Mouse (Mus musculus) hindbrain, embryonic 10.5 days (tissue): ENCODE data around the gene Satb2. TPM values are rescaled to one million over a fixed set of nuclear protein-coding genes. Genes with fewer than 3 reads are reported as not detected.
A peak's percentile ranks its signal among the peaks of the same experiment; 100 is the strongest.

ENCODE experiments used
- DNase-seq: peaks from one replicate; pipeline ENCODE4 v3.0.0-alpha.2; 2017; ENCODE audit warnings: low spot score
- H3K27ac ChIP-seq: fragments of 300-500 bp; sonication (generic); 2 replicates; pipeline ENCODE4 v1.5.1; 2016; ENCODE audit warnings: mild to moderate bottlenecking, moderate library complexity
- H3K27me3 ChIP-seq: fragments of 300-500 bp; sonication (generic); 2 replicates; pipeline ENCODE4 v1.6.1; 2016; ENCODE audit warnings: mild to moderate bottlenecking; ENCODE audit not compliant: poor library complexity, insufficient read depth, severe bottlenecking
- H3K36me3 ChIP-seq: fragments of 300-500 bp; sonication (generic); 2 replicates; pipeline ENCODE4 v1.6.1; 2016; ENCODE audit warnings: mild to moderate bottlenecking, moderate library complexity
- H3K4me1 ChIP-seq: fragments of 300-500 bp; sonication (generic); replicated peaks from 2 replicates; pipeline ENCODE4 v1.6.1; 2016; ENCODE audit warnings: mild to moderate bottlenecking
- H3K4me3 ChIP-seq: fragments of 300-500 bp; sonication (generic); 2 replicates; pipeline ENCODE4 v1.5.1; 2016; ENCODE audit warnings: mild to moderate bottlenecking, moderate library complexity
- H3K9me3 ChIP-seq: fragments of 300-500 bp; sonication (generic); 2 replicates; pipeline ENCODE4 v1.6.1; 2016; ENCODE audit warnings: mild to moderate bottlenecking, moderate library complexity
- WGBS: fragments of 180-500 bp; shearing (Covaris S2); methylation state at CpG from one replicate; pipeline ENCODE4 v1.1.7; 2016; 5-methylcytosine and 5-hydroxymethylcytosine counted together
- polyA plus RNA-seq: library from polyadenylated mRNA; unstranded; fragments of >200 nt; fragmentation: Nextera tagmentation; extraction: Ambion mirVana; gene quantifications from 2 replicates; pipeline ENCODE4 v1.2.1, GENCODE M21; 2016

Satb2 gene
- polyA plus RNA-seq, 1 experiment from 2014 or later = 0.98 TPM

DNA sequence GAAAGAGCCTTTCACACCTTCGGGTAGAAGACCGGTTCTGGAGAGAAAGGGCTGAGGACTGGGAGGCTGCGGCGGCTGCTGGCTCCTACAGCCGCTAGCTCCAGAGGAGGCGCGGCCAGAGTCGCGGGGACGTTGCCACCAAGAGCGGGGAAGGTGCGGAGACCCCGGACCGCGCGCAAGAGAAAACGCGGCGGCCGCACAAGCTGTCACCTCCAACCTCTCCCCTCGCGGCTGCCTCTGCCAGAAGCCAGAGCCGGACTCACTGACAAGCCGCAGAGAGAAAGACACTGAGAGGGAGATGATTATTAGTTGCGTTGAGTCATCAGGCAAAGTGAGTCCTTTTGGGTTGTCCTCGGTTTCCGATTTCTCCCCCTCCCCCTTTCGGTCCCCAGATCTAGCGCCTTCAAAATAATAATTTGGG, 7.0 kb downstream of the Satb2 start:
- H3K27me3 ChIP-seq = peaks cover 59% of the 10 kb centered on the region
- H3K27ac ChIP-seq = peak overlapping the region; percentile 93

DNA sequence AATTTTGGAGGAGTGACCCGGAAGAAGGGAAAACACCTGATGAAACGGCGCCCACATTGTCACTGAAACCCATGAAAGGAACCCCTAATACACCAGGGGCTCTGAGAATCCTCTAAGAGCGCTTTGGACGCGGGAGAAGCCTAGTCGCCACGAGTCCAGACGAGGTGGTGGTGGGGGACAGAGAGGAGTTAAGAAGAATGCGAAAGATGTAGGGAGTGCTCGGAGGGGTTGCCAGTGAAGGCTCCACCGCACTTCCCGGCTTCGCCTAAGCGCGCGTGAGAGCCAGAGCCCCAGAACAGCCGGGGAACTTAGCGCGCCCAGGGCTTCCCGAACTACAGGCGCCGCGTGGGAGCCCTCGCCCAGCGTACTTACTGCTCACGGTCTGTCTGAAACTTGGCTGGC, 7.7 kb downstream of the Satb2 start:
- H3K9me3 ChIP-seq = no peaks in the 10 kb centered on the region
- WGBS = 0% methylated on average over 27 of the region's 27 CpGs
- peak overlapping the region; percentile 93 for H3K27ac ChIP-seq

More for the DNA sequence above, 7.0 kb downstream of the Satb2 start:
- peak overlapping the region; percentile 68 for H3K4me3 ChIP-seq
- DNase-seq = peak; percentile 58
- H3K9me3 ChIP-seq = no peaks in the 10 kb centered on the region
- peaks cover 39% of the 10 kb centered on the region for H3K4me1 ChIP-seq
- WGBS = under 1% methylated on average over 28 of the region's 29 CpGs
- H3K36me3 ChIP-seq = no peaks in the 10 kb centered on the region

DNA sequence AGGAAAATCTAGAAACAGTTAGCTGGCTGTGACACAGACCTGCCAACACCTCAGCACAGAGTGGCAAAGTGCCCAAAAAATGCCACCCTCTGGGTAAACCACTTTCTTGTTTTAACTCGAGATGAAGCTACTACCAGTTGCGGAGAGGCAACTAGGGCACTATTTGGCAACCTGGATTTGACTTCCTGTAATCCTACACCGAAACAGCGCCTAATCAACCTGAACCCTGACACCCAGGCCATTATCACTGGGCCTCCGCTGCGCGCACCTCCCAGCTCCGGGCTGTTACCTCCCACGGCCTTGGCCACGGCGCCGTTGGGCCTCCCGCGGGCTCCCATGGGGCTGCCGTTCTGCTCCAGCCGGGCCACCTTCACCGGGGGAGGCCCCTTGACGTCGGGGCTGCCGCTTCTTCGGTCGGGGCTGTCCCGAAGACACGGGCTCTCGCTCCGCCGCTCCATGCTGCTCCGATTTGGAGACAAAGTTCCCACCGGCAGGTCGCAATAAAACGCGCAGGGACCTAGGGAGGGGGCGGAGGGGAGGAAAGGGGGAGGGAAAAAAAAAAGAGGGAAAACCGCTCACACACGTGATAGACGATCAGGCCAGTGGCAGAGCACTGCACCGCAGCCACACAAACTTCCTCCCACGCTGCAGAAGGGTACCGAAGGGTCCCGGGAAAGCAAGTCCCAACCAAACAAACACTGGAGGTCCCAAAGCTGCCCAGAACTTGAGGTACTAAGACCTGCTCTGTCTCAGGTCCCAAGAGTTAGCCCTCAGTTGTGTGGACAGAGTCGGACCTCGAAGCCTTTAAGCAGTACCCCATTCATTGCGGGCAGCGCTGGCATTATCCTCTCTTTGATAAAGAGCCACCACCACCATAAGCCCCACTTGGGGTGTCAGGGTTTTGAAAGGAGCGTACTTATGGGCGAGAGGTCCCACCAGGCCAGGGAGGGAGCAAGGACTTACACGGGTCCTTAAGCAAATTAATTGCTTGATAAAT, 8.8 kb downstream of the Satb2 start:
- peaks cover 35% of the 10 kb centered on the region for H3K4me1 ChIP-seq
- peak overlapping the region; percentile 68 for H3K4me3 ChIP-seq
- DNase-seq = peak; percentile 34
- no peaks in the 10 kb centered on the region for H3K36me3 ChIP-seq
- WGBS = under 1% methylated on average over 47 of the region's 47 CpGs
- no peaks in the 10 kb centered on the region for H3K9me3 ChIP-seq
- H3K27me3 ChIP-seq = peaks cover 45% of the 10 kb centered on the region
- peak overlapping the region; percentile 51; the same call in 1 of the 2 replicates for H3K27ac ChIP-seq

More for the DNA sequence above, 7.7 kb downstream of the Satb2 start:
- peak; percentile 55 for DNase-seq
- Histone ChIP-seq H3K36me3 (no peaks in the 10 kb centered on the region), H3K27me3 (peaks cover 52% of the 10 kb centered on the region), H3K4me3 (peak overlapping the region; percentile 68), H3K4me1 (peaks cover 35% of the 10 kb centered on the region)

DNA sequence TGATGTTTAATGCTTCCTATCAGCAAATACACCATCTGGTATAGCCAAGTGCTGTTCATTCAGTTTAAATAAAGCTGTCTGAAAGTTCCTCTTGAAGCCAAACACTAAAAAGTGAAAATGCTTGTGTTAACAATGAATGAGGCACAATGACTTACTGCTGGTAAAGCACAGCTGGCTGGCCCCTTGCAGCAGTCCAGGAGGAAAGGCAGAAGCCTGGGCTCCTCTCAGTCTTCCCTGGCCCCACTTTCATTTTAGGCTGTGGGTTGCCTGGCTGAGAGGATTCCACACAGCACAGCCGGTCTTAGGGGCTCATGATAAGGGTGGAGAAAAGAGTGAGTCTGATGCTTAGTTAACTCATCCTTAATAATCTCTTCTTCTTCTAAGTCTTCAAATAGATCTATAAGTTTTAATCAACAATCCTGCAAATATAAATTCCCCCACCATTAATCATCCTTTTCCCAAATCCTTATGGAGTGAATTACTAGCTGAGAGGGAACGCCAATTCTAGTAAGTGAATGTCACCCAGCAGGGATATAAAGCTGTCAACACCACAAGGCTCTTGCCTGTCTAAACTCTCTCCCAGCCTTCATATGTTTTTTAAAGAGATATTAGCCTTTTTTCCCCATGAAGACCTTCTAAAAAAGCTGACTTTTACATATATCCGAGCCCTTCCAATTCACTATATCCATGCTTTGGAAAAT, 12.4 kb downstream of the Satb2 start:
- Histone ChIP-seq H3K36me3 (no peaks in the 10 kb centered on the region), H3K9me3 (no peaks in the 10 kb centered on the region), H3K4me1 (peaks cover 20% of the 10 kb centered on the region), H3K27ac (no peak overlapping the region), H3K4me3 (no peak overlapping the region), H3K27me3 (peaks cover 36% of the 10 kb centered on the region)
- DNase-seq = no peak
- WGBS = 64% methylated on average over 3 of the region's 3 CpGs

DNA sequence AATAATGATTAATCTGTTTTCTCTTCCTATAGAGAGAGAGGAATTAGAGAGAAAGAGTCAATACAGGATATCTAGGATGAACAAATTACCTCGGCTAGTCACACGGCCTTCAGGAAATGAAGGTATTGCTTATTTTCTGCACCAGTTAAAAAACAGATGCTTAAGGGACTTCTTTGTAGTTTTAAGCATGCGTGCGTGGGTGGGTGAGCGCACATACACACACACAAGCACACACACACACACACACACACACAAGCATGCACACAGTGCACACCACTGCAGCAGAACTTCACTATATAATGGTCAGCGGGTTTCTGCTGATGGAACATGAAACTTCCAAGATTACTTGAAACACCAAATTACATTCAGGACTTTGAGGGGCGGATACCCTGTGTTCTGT, 14.0 kb downstream of the Satb2 start:
- no peak for DNase-seq
- H3K27me3 ChIP-seq = peaks cover 21% of the 10 kb centered on the region
- H3K27ac ChIP-seq = no peak overlapping the region
- WGBS = 91% methylated on average over 7 of the region's 7 CpGs
- H3K4me3 ChIP-seq = no peak overlapping the region
- no peaks in the 10 kb centered on the region for H3K36me3 ChIP-seq
- H3K9me3 ChIP-seq = no peaks in the 10 kb centered on the region
- H3K4me1 ChIP-seq = peaks cover 5% of the 10 kb centered on the region

DNA sequence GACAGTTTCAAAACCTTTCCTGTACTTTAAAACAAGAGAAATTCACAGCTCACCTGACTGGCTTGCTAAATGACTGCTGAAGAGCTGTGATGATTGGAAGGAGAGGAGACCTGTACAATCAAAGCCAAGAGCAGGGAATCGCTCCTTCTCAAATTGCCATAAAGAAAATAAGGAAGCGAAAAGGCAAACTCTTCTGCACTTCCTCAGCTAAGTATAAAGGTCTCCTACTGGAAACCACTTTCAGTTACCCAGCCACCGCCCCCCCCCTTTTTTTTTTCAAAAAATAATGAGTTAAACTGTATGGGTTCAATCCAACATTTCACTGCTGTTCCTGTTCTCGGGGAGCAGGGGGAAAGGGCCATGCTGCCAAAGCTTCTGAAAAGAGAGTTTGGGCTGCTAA, 15.2 kb downstream of the Satb2 start:
- DNase-seq = no peak

DNA sequence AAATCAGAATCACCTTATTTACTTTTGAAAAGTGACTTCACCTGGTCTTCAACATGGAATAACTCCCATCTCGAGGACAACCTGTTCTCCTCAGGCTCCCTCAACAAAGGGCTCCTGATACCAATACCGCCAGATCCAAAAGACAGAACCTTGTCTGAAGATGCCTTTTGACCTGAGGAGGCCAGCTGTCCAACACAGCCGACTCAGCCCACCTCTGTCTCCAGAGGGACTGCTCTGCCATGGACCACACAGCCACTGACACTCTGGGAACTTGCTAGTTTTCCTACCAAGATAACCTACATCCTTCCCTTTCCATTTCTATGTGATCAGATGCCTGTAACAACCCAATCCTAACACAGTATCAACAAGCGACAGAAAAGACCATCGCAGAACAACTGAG, 19.5 kb downstream of the Satb2 start:
- DNase-seq = no peak
- peaks cover 4% of the 10 kb centered on the region; the same call in 1 of the 2 replicates for H3K36me3 ChIP-seq
- no peak overlapping the region for H3K4me3 ChIP-seq
- no peaks in the 10 kb centered on the region for H3K4me1 ChIP-seq
- H3K9me3 ChIP-seq = no peaks in the 10 kb centered on the region
- H3K27me3 ChIP-seq = no peaks in the 10 kb centered on the region
- H3K27ac ChIP-seq = no peak overlapping the region
- 85% methylated on average over 5 of the region's 5 CpGs for WGBS

More for the DNA sequence above, 15.2 kb downstream of the Satb2 start:
- no peak overlapping the region for H3K27ac ChIP-seq
- H3K27me3 ChIP-seq = peaks cover 9% of the 10 kb centered on the region
- H3K4me1 ChIP-seq = no peaks in the 10 kb centered on the region
- 86% methylated on average over 4 of the region's 4 CpGs for WGBS
- no peaks in the 10 kb centered on the region for H3K9me3 ChIP-seq
- H3K4me3 ChIP-seq = no peak overlapping the region
- no peaks in the 10 kb centered on the region for H3K36me3 ChIP-seq

DNA sequence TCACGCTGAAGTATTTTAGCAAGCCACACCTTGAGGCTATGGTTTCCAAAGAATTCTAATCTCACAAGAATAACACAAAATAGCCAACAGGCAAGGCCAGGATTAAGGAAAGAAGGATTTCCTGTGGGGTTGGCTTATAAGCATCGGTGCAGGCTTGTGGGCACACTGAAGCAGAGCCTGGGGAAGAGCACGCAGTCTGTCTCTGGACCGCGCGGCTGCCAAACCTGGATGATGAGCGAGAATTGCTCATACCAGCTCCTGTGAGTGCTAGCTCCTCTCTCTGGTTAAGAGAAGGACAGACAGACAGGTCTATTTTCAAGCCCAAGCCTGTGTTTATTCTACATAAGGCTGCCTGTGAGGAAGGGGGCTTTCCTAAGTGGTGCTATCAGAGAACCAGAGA, 20.5 kb downstream of the Satb2 start:
- Histone ChIP-seq H3K27me3 (no peaks in the 10 kb centered on the region), H3K4me1 (no peaks in the 10 kb centered on the region), H3K36me3 (peaks cover 4% of the 10 kb centered on the region; the same call in 1 of the 2 replicates), H3K4me3 (no peak overlapping the region), H3K27ac (no peak overlapping the region), H3K9me3 (no peaks in the 10 kb centered on the region)
- WGBS = 90% methylated on average over 7 of the region's 7 CpGs
- DNase-seq = no peak

DNA sequence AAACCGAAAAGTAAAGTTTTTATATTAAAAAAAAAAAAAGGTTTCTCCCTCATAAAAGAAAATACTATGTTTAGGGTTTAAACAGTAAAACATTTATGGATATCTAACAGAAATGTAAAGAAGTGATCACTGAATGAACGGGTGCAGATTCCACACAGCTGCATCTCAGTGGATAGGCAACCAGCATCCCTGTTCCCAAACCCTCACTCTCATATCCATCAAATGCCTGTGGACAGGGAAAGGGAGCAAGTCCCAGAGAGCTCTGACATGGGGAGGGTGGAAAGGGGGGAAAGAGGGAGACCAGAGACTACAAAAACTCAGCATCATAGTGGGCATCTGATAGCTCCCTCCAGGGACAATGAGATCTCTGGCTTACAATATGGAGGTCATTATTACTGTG, 21.6 kb downstream of the Satb2 start:
- Histone ChIP-seq H3K9me3 (no peaks in the 10 kb centered on the region), H3K27ac (no peak overlapping the region), H3K27me3 (no peaks in the 10 kb centered on the region), H3K4me3 (no peak overlapping the region), H3K4me1 (no peaks in the 10 kb centered on the region; the same call in 1 of the 2 replicates), H3K36me3 (peaks cover 4% of the 10 kb centered on the region; the same call in 1 of the 2 replicates)
- no peak for DNase-seq
- WGBS = 90% methylated on average over 2 of the region's 2 CpGs

DNA sequence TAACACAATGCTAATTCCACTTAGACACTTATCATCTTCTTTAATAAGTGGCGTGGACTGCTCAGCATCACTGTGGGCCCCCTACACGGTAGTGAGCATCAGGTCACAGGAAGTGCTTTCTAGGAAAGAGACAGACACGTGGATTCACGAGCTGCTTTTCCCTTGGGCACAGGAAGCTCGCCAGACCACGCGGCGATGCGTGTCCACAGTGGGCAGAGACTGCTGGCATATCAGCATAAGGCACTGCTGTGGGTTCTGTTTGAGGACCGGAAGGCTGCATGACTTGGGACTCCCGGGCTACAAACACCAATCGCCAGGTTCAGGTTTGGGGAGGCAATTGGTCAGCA, 22.7 kb downstream of the Satb2 start:
- Histone ChIP-seq H3K27me3 (no peaks in the 10 kb centered on the region), H3K9me3 (no peaks in the 10 kb centered on the region), H3K4me1 (no peaks in the 10 kb centered on the region; the same call in 1 of the 2 replicates), H3K36me3 (peaks cover 4% of the 10 kb centered on the region; the same call in 1 of the 2 replicates), H3K27ac (no peak overlapping the region), H3K4me3 (no peak overlapping the region)
- DNase-seq = no peak
- WGBS = 82% methylated on average over 12 of the region's 12 CpGs

DNA sequence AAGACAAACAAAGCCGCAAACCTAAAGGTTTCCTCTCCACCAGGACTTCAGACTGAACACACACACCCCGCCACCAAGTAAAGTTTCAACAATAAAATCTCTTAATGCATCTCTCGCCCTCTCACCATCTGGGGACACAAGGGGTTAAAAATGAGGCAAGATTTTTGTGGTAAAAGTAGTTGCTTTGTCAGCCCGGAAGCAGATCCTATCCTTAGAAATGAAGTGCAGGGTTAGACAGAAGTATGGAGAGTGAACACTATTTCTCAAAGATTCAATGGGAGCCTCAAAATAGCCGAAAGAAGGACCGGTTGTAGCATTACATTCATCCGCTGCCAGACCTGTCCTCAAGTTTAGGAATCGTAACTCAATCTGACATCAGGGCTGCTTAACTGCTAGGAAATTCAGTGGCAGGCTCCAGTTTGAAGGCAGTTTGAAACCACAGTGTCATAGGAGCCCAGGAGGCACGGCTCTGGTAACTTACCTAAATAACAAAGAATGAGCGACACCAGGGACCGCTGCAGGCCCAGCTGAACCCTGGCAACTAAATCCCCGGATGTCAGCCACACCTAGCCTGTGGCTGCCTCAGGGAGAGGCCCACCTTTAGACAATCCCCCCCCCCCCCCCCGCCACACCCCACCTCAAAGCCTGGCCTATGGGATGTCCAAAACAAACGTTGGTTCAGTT, 23.3 kb downstream of the Satb2 start:
- Histone ChIP-seq H3K27ac (no peak overlapping the region), H3K27me3 (no peaks in the 10 kb centered on the region), H3K4me1 (no peaks in the 10 kb centered on the region; the same call in 1 of the 2 replicates), H3K4me3 (no peak overlapping the region), H3K36me3 (peaks cover 4% of the 10 kb centered on the region; the same call in 1 of the 2 replicates), H3K9me3 (no peaks in the 10 kb centered on the region)
- no peak for DNase-seq
- WGBS = 78% methylated on average over 14 of the region's 14 CpGs

DNA sequence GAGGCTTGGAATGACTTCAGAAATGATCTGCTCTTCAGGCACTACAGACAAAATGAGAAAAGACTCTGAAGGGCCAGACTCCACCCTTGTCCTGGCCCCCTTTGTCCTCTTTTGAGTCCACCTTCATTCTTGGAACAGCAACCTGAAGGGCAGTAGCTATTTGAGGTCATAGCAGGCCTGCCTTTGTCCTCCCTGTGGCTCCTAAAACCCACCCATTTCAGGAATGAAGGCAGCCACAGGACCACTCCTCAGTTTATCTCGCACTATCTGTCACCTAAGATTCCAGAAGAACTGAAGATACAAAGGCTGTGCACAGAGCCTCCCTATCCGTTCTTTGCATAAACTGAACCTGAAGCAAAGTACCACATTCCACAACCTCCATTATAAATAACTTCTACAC, 24.9 kb downstream of the Satb2 start:
- H3K27ac ChIP-seq = no peak overlapping the region
- no peak for DNase-seq
- H3K36me3 ChIP-seq = peaks cover 4% of the 10 kb centered on the region; the same call in 1 of the 2 replicates
- no peaks in the 10 kb centered on the region for H3K9me3 ChIP-seq
- 93% methylated on average over 2 of the region's 2 CpGs for WGBS
- H3K4me1 ChIP-seq = no peaks in the 10 kb centered on the region; the same call in 1 of the 2 replicates
- no peak overlapping the region for H3K4me3 ChIP-seq
- no peaks in the 10 kb centered on the region for H3K27me3 ChIP-seq
